Mouse (Mus musculus) intestine, postnatal 0 days (tissue): ENCODE data around the gene Tasp1. TPM values are rescaled to one million over a fixed set of nuclear protein-coding genes. Genes with fewer than 3 reads are reported as not detected.

Source experiments
- ATAC-seq: fragments of 200-750 bp; cut with Nextera tagmentation; 2 replicates; pipeline ENCODE4 v1.8.0; 2017; ENCODE audit warnings: mild to moderate bottlenecking, moderate TSS enrichment, moderate library complexity
- H3K27ac ChIP-seq: fragments of 300-500 bp; sonication (generic); 2 replicates; pipeline ENCODE4 v1.5.1; 2014; ENCODE audit warnings: mild to moderate bottlenecking, low read depth, low read length, moderate library complexity
- H3K27me3 ChIP-seq: fragments of 300-500 bp; sonication (generic); replicated peaks from 2 replicates; pipeline ENCODE4 v1.6.1; 2014; ENCODE audit warnings: low read length, mixed read lengths; ENCODE audit not compliant: control insufficient read depth, insufficient read depth
- H3K36me3 ChIP-seq: fragments of 300-500 bp; sonication (generic); 2 replicates; pipeline ENCODE4 v1.6.1; 2014; ENCODE audit warnings: mild to moderate bottlenecking, moderate library complexity; ENCODE audit not compliant: control insufficient read depth, insufficient read depth
- H3K4me1 ChIP-seq: fragments of 300-500 bp; sonication (generic); replicated peaks from 2 replicates; pipeline ENCODE4 v1.6.1; 2014; ENCODE audit warnings: antibody characterized with exemption, low read length, mixed read lengths; ENCODE audit not compliant: control insufficient read depth, insufficient read depth
- H3K4me2 ChIP-seq: fragments of 300-500 bp; sonication (generic); replicated peaks from 2 replicates; pipeline ENCODE4 v1.6.1; 2014; ENCODE audit warnings: low read depth, mild to moderate bottlenecking, moderate library complexity
- H3K4me3 ChIP-seq: fragments of 300-500 bp; sonication (generic); 2 replicates; pipeline ENCODE4 v1.5.1; 2014; ENCODE audit warnings: low read depth, low read length
- H3K9ac ChIP-seq: fragments of 300-500 bp; sonication (generic); 2 replicates; pipeline ENCODE4 v1.6.1; 2014; ENCODE audit warnings: mild to moderate bottlenecking, low read depth, low read length
- H3K9me3 ChIP-seq: fragments of 300-500 bp; sonication (generic); 2 replicates; pipeline ENCODE4 v1.6.1; 2016; ENCODE audit warnings: mixed run types; ENCODE audit not compliant: control insufficient read depth
- CTCF ChIP-seq: sonication (generic); IDR thresholded peaks from 2 replicates; pipeline ENCODE4 v1.5.1; 2016; ENCODE audit warnings: low read depth, mild to moderate bottlenecking, control low read depth, antibody characterized with exemption, moderate library complexity
- WGBS: fragments of 180-500 bp; shearing (Covaris S2); extraction: QIAGEN DNeasy Blood & Tissue Kit; methylation state at CpG from one replicate; pipeline ENCODE4 v1.1.7; 2014; 5-methylcytosine and 5-hydroxymethylcytosine counted together
- polyA plus RNA-seq: library from polyadenylated mRNA; unstranded; fragments of >200 nt; fragmentation: Nextera tagmentation; extraction: Ambion mirVana; gene quantifications from 2 replicates; pipeline ENCODE4 v1.2.1, GENCODE M21; 2015

Tasp1 gene
- polyA plus RNA-seq, 1 experiment from 2014 or later: 9.4 TPM

- no peak for ATAC-seq
- no peak for TF ChIP-seq CTCF
These were observed 207.0 kb downstream of the Tasp1 start for GRCm38 (mm10) chr2:139859424-139860132.

GRCm38 (mm10) chr2:139849621-139850020 is 217.0 kb downstream of the Tasp1 start:
- Histone ChIP-seq H3K4me1 (no peaks in the 10 kb centered on the region), H3K4me2 (no peak overlapping the region), H3K27ac (no peak overlapping the region), H3K4me3 (no peak overlapping the region), H3K27me3 (no peaks in the 10 kb centered on the region), H3K36me3 (no peaks in the 10 kb centered on the region), H3K9ac (no peak overlapping the region), H3K9me3 (no peaks in the 10 kb centered on the region)
- ATAC-seq: no peak
- TF ChIP-seq CTCF: no peak
- 89% methylated on average over 1 of the region's 1 CpGs for WGBS

More at GRCm38 (mm10) chr2:139859424-139860132, 207.0 kb downstream of the Tasp1 start:
- no peaks in the 10 kb centered on the region for H3K27me3 ChIP-seq
- H3K36me3 ChIP-seq: no peaks in the 10 kb centered on the region
- no peaks in the 10 kb centered on the region for H3K9me3 ChIP-seq
- H3K4me3 ChIP-seq: no peak overlapping the region
- no peak overlapping the region for H3K27ac ChIP-seq
- H3K9ac ChIP-seq: no peak overlapping the region
- H3K4me2 ChIP-seq: no peak overlapping the region
- H3K4me1 ChIP-seq: no peaks in the 10 kb centered on the region
- WGBS: 17% methylated on average over 3 of the region's 3 CpGs

- H3K4me3 ChIP-seq: no peak overlapping the region
- no peaks in the 10 kb centered on the region for H3K4me1 ChIP-seq
- TF ChIP-seq CTCF: no peak
- no peak overlapping the region for H3K4me2 ChIP-seq
- H3K36me3 ChIP-seq: no peaks in the 10 kb centered on the region
- no peak overlapping the region for H3K9ac ChIP-seq
- no peak for ATAC-seq
- no peak overlapping the region for H3K27ac ChIP-seq
- 74% methylated on average over 1 of the region's 1 CpGs for WGBS
- H3K9me3 ChIP-seq: no peaks in the 10 kb centered on the region
- no peaks in the 10 kb centered on the region for H3K27me3 ChIP-seq
These were observed 225.2 kb downstream of the Tasp1 start for GRCm38 (mm10) chr2:139841359-139841758.

GRCm38 (mm10) chr2:139840941-139841340 is 225.7 kb downstream of the Tasp1 start:
- WGBS: 55% methylated on average over 5 of the region's 5 CpGs

GRCm38 (mm10) chr2:139821589-139822378 is 244.8 kb downstream of the Tasp1 start:
- H3K9ac ChIP-seq: no peak overlapping the region
- H3K36me3 ChIP-seq: no peaks in the 10 kb centered on the region
- ATAC-seq: peak; percentile 74
- peaks cover 6% of the 10 kb centered on the region; the same call in 1 of the 2 replicates for H3K4me1 ChIP-seq
- no peaks in the 10 kb centered on the region for H3K9me3 ChIP-seq
- H3K27ac ChIP-seq: no peak overlapping the region
- no peak overlapping the region for H3K4me2 ChIP-seq
- no peak overlapping the region for H3K4me3 ChIP-seq
- no peaks in the 10 kb centered on the region for H3K27me3 ChIP-seq
- 22% methylated on average over 8 of the region's 8 CpGs for WGBS
- TF ChIP-seq CTCF: no peak

More at GRCm38 (mm10) chr2:139840941-139841340, 225.7 kb downstream of the Tasp1 start:
- Histone ChIP-seq H3K27ac (no peak overlapping the region), H3K4me2 (no peak overlapping the region), H3K4me1 (no peaks in the 10 kb centered on the region), H3K9ac (no peak overlapping the region), H3K9me3 (no peaks in the 10 kb centered on the region), H3K36me3 (no peaks in the 10 kb centered on the region), H3K4me3 (no peak overlapping the region), H3K27me3 (no peaks in the 10 kb centered on the region)
- no peak for TF ChIP-seq CTCF
- ATAC-seq: no peak

GRCm38 (mm10) chr2:139817275-139817674 is 249.3 kb downstream of the Tasp1 start:
- no peak for ATAC-seq
- peaks cover 6% of the 10 kb centered on the region; the same call in 1 of the 2 replicates for H3K4me1 ChIP-seq
- H3K27me3 ChIP-seq: no peaks in the 10 kb centered on the region
- H3K36me3 ChIP-seq: no peaks in the 10 kb centered on the region
- H3K4me2 ChIP-seq: no peak overlapping the region
- WGBS: 85% methylated on average over 3 of the region's 3 CpGs
- 0 out of 2 replicates have a peak, but pooled peaks have one; percentile 12 for TF ChIP-seq CTCF
- no peak overlapping the region for H3K4me3 ChIP-seq
- no peak overlapping the region for H3K27ac ChIP-seq
- H3K9me3 ChIP-seq: no peaks in the 10 kb centered on the region
- no peak overlapping the region for H3K9ac ChIP-seq
